Mouse (Mus musculus) megakaryocyte, embryonic 14.5 days (primary cell): ENCODE results near the gene Gm26566.
"Not testable (repeated sequence)": the region's sequence is repeated elsewhere in the genome, so short reads cannot be mapped to it uniquely, and the experiment has no call there.

ENCODE experiments used
- FLI1 ChIP-seq: IDR thresholded peaks from 2 replicates; pipeline ENCODE4 v1.6.1; 2012; ENCODE audit warnings: low read length, inconsistent platforms, mixed read lengths
- GATA1 ChIP-seq: IDR thresholded peaks from 3 replicates; pipeline ENCODE4 v1.6.1; 2012; ENCODE audit warnings: mixed read lengths, low read length, inconsistent platforms, borderline replicate concordance

DNA sequence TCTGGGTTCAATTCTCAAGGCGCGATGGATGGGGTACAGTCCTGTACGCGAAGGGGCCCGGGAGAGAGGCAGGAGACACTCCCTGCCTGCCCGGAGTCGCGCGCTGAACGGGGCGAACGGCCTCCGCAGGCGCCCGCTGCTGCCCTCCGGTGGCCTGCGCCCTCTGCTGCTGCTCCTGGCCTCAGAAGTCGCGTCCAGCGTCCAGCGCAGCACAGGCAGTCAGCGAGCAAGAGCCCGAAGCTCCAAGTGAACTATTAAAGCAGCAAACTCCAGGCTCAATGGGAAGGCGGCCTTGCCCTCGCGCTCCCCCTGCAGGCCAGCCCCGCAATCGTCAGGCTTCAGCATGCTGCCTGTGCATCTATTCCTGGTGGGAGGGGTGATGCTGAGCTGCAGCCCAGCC lies 38.8 kb downstream of the Gm26566 start:
- TF ChIP-seq GATA1, FLI1: not testable (repeated sequence)
